Mouse (Mus musculus): ENCODE data around the gene Tdp2. TPM values are rescaled to one million over a fixed set of nuclear protein-coding genes. Genes with fewer than 3 reads are reported as not detected.

Gene Tdp2
- polyA plus RNA-seq, 1 experiment, result 5.4 TPM

GRCm38 (mm10) chr13:24800674-24801307, 30.7 kb upstream of the Tdp2 start:
- Histone ChIP-seq H3K4me2 (ENCODE audit: low read depth) (peak overlapping the region; percentile 82), H3K4me3 (peak overlapping the region; percentile 85), H3K27me3 (ENCODE audit: control insufficient read depth, insufficient read depth, insufficient read length) (no peaks in the 10 kb centered on the region), H3ac (ENCODE audit: control insufficient read depth, insufficient read length) (peak overlapping the region; percentile 99), H3K36me3 (ENCODE audit: control insufficient read depth, insufficient read depth) (peaks cover 12% of the 10 kb centered on the region), H3K79me2 (ENCODE audit: control insufficient read depth, insufficient read depth) (peaks cover 41% of the 10 kb centered on the region)
- no peak for TF ChIP-seq MYOG (IDR thresholded peaks at IDR 0.05; ENCODE audit: control insufficient read depth in 1 of 3, insufficient read depth in 1 of 3, insufficient read length in 2 of 3, low read depth in 2 of 3)
- TF ChIP-seq POLR2AphosphoS2 (IDR thresholded peaks at IDR 0.05; ENCODE audit: insufficient read length, low read depth), result peak; percentile 98
- TF ChIP-seq SRF (IDR thresholded peaks at IDR 0.05; ENCODE audit: control insufficient read depth, insufficient read length, low read depth), result peak; percentile 46
- TF ChIP-seq REST (IDR thresholded peaks at IDR 0.05; ENCODE audit: insufficient read depth, insufficient read length), result no peak
- TF ChIP-seq MYOD1 (IDR thresholded peaks at IDR 0.05; ENCODE audit: control insufficient read depth in 1 of 3, insufficient read length in 2 of 3, low read depth in 2 of 3), result no peak
- TF ChIP-seq TCF12 (IDR thresholded peaks at IDR 0.05; ENCODE audit: insufficient read depth, poor library complexity, severe bottlenecking), result no peak
- TF ChIP-seq POLR2A (IDR thresholded peaks at IDR 0.05; ENCODE audit: insufficient read length, low read depth), result peak; percentile 97
- TF ChIP-seq E2F4 (IDR thresholded peaks at IDR 0.05; ENCODE audit: insufficient read depth), result no peak
- TF ChIP-seq USF1 (IDR thresholded peaks at IDR 0.05; ENCODE audit: low read depth), result no peak
- no peak for TF ChIP-seq TCF3 (IDR thresholded peaks at IDR 0.05; ENCODE audit: insufficient read length, low read depth)
- no peak for TF ChIP-seq MAX (IDR thresholded peaks at IDR 0.05; ENCODE audit: low read depth)
- no peak for TF ChIP-seq CEBPB (IDR thresholded peaks at IDR 0.05; ENCODE audit: insufficient read depth, poor library complexity, severe bottlenecking)

DNA sequence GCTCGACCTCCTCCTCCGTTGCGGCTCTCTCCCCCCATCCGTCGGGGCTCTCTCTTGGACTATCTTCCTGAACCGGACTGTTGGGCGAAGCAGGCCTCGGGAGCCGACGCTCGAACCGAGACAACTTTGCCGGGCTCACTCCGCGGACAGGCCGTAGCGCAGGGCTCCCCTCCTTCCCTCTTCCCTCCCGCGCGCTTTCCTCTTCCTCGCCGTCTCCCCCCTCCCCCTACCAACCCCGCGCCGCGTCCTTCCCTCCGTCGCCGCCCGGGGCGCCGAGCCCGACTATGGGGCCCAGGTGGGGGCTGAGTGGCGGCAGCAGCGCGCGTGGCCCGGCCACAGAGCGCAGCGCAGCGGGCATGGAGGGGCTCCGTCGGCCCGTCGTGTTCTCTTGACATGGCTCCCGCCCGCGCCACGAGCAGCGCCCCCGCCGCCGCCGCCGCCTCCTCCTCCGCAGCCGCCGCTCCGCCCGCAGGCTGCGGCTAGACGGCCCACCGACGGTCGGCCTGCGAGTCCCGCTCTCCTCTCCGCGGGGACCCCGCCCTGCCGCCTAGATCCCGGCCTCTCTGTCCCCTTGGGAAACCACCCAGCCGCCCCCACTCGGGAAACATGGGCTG, 30.1 kb upstream of the Tdp2 start, which contains the start of gene BC005537:
BC005537 (plus strand) TSS at position 350 of the 614 bp plus-strand sequence.
- Histone ChIP-seq H3K79me2 (ENCODE audit: control insufficient read depth, insufficient read depth) (peaks cover 47% of the 10 kb centered on the region), H3K27me3 (ENCODE audit: control insufficient read depth, insufficient read depth, insufficient read length) (no peaks in the 10 kb centered on the region), H3K36me3 (ENCODE audit: control insufficient read depth, insufficient read depth) (peaks cover 19% of the 10 kb centered on the region)

DNA sequence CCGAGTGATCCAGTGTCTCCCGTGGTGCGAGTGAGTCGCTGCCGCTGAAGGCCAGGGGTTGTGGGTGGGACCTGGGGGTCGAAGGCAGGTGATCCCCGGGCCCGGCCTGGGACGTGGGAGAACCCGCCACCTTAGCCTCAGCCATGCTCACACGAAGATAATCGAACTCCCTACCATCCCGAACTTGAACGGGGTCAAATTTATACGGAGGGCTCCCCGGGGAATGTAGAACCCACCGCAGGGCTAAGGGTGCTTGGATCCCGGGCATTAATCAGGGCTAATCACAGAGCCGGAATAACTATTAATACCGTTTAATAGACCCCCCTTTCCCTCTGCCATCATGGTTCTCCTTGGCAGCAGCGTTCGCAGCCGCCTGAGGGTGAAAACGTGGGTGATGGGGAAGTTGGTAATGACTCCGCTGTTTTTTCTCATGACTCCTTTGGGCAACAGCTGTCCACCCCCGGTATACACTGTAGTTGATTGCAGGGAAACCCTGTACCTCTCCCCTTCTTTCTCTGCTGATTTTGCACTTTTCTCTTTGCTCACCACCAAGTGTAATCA, 29.3 kb upstream of the Tdp2 start:
- TF ChIP-seq POLR2AphosphoS2 (IDR thresholded peaks at IDR 0.05; ENCODE audit: insufficient read length, low read depth), result peak; percentile 43
- TF ChIP-seq REST (IDR thresholded peaks at IDR 0.05; ENCODE audit: insufficient read depth, insufficient read length), result no peak
- TF ChIP-seq MAX (IDR thresholded peaks at IDR 0.05; ENCODE audit: low read depth), result no peak
- TF ChIP-seq POLR2A (IDR thresholded peaks at IDR 0.05; ENCODE audit: insufficient read length, low read depth), result peak; percentile 21
- no peak for TF ChIP-seq CEBPB (IDR thresholded peaks at IDR 0.05; ENCODE audit: insufficient read depth, poor library complexity, severe bottlenecking)
- TF ChIP-seq MYOD1 (IDR thresholded peaks at IDR 0.05; ENCODE audit: control insufficient read depth in 1 of 3, insufficient read length in 2 of 3, low read depth in 2 of 3), result peak in 2 of 3 experiments; percentile 26 to 51
- TF ChIP-seq MYOG (IDR thresholded peaks at IDR 0.05; ENCODE audit: control insufficient read depth in 1 of 3, insufficient read depth in 1 of 3, insufficient read length in 2 of 3, low read depth in 2 of 3), result peak in 2 of 3 experiments; percentile 12 to 63
- Histone ChIP-seq H3K4me3 (peak overlapping the region; percentile 85), H3K4me2 (ENCODE audit: low read depth) (peak overlapping the region; percentile 81), H3K27me3 (ENCODE audit: control insufficient read depth, insufficient read depth, insufficient read length) (no peaks in the 10 kb centered on the region), H3K36me3 (ENCODE audit: control insufficient read depth, insufficient read depth) (peaks cover 24% of the 10 kb centered on the region), H3K79me2 (ENCODE audit: control insufficient read depth, insufficient read depth) (peaks cover 54% of the 10 kb centered on the region), H3ac (ENCODE audit: control insufficient read depth, insufficient read length) (peak overlapping the region; percentile 99)

More for the DNA sequence above, 30.1 kb upstream of the Tdp2 start, which contains the start of gene BC005537:
- peak within 1 kb of the TSS; percentile 85 for H3K4me3 ChIP-seq
- peak within 1 kb of the TSS; percentile 82 for H3K4me2 ChIP-seq (ENCODE audit: low read depth)
- TF ChIP-seq REST (IDR thresholded peaks at IDR 0.05; ENCODE audit: insufficient read depth, insufficient read length) (no peak), E2F4 (IDR thresholded peaks at IDR 0.05; ENCODE audit: insufficient read depth) (no peak), MAX (IDR thresholded peaks at IDR 0.05; ENCODE audit: low read depth) (no peak), MYOD1 (IDR thresholded peaks at IDR 0.05; ENCODE audit: control insufficient read depth in 1 of 3, insufficient read length in 2 of 3, low read depth in 2 of 3) (peak in 1 of 3 experiments; percentile 7)
- peak within 1 kb of the TSS; percentile 99 for H3ac ChIP-seq (ENCODE audit: control insufficient read depth, insufficient read length)

DNA sequence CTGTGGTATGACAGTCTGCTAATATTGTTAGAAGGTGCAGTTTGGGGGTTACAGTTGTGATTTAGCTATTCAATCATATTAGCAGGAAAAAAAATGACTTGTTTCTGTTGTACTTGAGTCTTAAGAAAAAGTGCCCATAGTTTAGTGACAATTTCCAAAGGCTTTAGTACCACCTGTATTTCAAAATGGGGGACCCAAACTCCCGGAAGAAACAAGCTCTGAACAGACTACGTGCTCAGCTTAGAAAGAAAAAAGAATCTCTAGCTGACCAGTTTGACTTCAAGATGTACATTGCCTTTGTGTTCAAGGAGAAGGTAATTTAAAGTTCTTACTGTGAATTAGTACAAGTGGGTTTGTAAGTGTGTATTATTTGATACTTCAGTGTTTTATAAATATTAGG, 28.3 kb upstream of the Tdp2 start:
- H3K4me3 ChIP-seq, result peak overlapping the region; percentile 85
- H3ac ChIP-seq (ENCODE audit: control insufficient read depth, insufficient read length), result no peak overlapping the region
- H3K4me2 ChIP-seq (ENCODE audit: low read depth), result peak overlapping the region; percentile 81
- H3K36me3 ChIP-seq (ENCODE audit: control insufficient read depth, insufficient read depth), result peaks cover 34% of the 10 kb centered on the region
- no peaks in the 10 kb centered on the region for H3K27me3 ChIP-seq (ENCODE audit: control insufficient read depth, insufficient read depth, insufficient read length)
- H3K79me2 ChIP-seq (ENCODE audit: control insufficient read depth, insufficient read depth), result peaks cover 60% of the 10 kb centered on the region
- TF ChIP-seq SRF (IDR thresholded peaks at IDR 0.05; ENCODE audit: control insufficient read depth, insufficient read length, low read depth), result no peak
- TF ChIP-seq MAX (IDR thresholded peaks at IDR 0.05; ENCODE audit: low read depth), result no peak
- no peak for TF ChIP-seq TCF12 (IDR thresholded peaks at IDR 0.05; ENCODE audit: insufficient read depth, poor library complexity, severe bottlenecking)

GRCm38 (mm10) chr13:24806079-24806478, 25.4 kb upstream of the Tdp2 start:
- peaks cover 69% of the 10 kb centered on the region for H3K79me2 ChIP-seq (ENCODE audit: control insufficient read depth, insufficient read depth)
- H3K27me3 ChIP-seq (ENCODE audit: control insufficient read depth, insufficient read depth, insufficient read length), result no peaks in the 10 kb centered on the region
- peaks cover 60% of the 10 kb centered on the region for H3K36me3 ChIP-seq (ENCODE audit: control insufficient read depth, insufficient read depth)
- no peak overlapping the region for H3K4me3 ChIP-seq
- TF ChIP-seq TCF3 (IDR thresholded peaks at IDR 0.05; ENCODE audit: insufficient read length, low read depth) (no peak), MAX (IDR thresholded peaks at IDR 0.05; ENCODE audit: low read depth) (no peak), E2F4 (IDR thresholded peaks at IDR 0.05; ENCODE audit: insufficient read depth) (no peak), MYOG (IDR thresholded peaks at IDR 0.05; ENCODE audit: control insufficient read depth in 1 of 3, insufficient read depth in 1 of 3, insufficient read length in 2 of 3, low read depth in 2 of 3) (no peak), REST (IDR thresholded peaks at IDR 0.05; ENCODE audit: insufficient read depth, insufficient read length) (no peak)
- no peak overlapping the region for H3K4me2 ChIP-seq (ENCODE audit: low read depth)
- no peak overlapping the region for H3ac ChIP-seq (ENCODE audit: control insufficient read depth, insufficient read length)

All from myocyte (in vitro differentiated cells).